32 mouse cellular contexts compared by ENCODE assay signal in genomic region chr1:172567758-172568157, GRCm38 (mm10). TPM values are rescaled to one million over a fixed set of nuclear protein-coding genes. Genes with fewer than 3 reads are reported as not detected.
DNase-seq lines count a peak whose midpoint lies in the region; ATAC-seq and TF ChIP-seq lines count a peak whose summit lies in the region.
"Had no signal": no experiment of that assay in that cellular context is flagged by ENCODE, and none has a peak within 500 bp of the region (broad histone marks: within the 10 kb centered on the region; RNA-seq: fewer than 3 reads in every experiment).

No protein-coding gene starts in this region.

- TF ChIP-seq CTCF in lung, embryonic 14.5 days (IDR thresholded peaks at IDR 0.05; ENCODE audit: low read depth) = no peak
- no peak for TF ChIP-seq CTCF in lung, adult 2 months (IDR thresholded peaks at IDR 0.05; ENCODE audit: insufficient read depth, low read length)

- H3K27me3 ChIP-seq in lung, embryonic 14.5 days (ENCODE audit: insufficient read depth, low read length) = peaks cover 11% of the 10 kb centered on the region; the same call in 1 of the 2 replicates
- H3K27me3 ChIP-seq in myocyte (ENCODE audit: control insufficient read depth, insufficient read depth, insufficient read length) = no peaks in the 10 kb centered on the region

- H3ac ChIP-seq in myocyte (ENCODE audit: control insufficient read depth, insufficient read length) = no peak overlapping the region

- no peak overlapping the region for H3K9ac ChIP-seq in lung, embryonic 14.5 days
- H3K9ac ChIP-seq: forebrain, embryonic 12.5 days; forebrain, embryonic 15.5 days; heart, embryonic 12.5 days; heart, embryonic 15.5 days; hindbrain, embryonic 13.5 days had no signal

- no peaks in the 10 kb centered on the region for H3K4me1 ChIP-seq in lung, embryonic 14.5 days (ENCODE audit: insufficient read depth)
- H3K4me1 ChIP-seq in lung, adult 2 months (ENCODE audit: control insufficient read depth, insufficient read depth, low read length) = no peaks in the 10 kb centered on the region
- H3K4me1 ChIP-seq: heart, embryonic 12.5 days had no signal

- no peak overlapping the region for H3K4me3 ChIP-seq in lung, embryonic 14.5 days (ENCODE audit: low read depth, low read length)
- H3K4me3 ChIP-seq in lung, adult 2 months (replicated peaks; ENCODE audit: extremely low read depth, low read depth, low read length) = no peak overlapping the region
- no peak overlapping the region for H3K4me3 ChIP-seq in myocyte
- H3K4me3 ChIP-seq: erythroblast, embryonic 14.5 days; forebrain, embryonic 12.5 days; forebrain, embryonic 15.5 days; heart, embryonic 12.5 days; heart, embryonic 15.5 days; hindbrain, embryonic 10.5 days; hindbrain, embryonic 13.5 days had no signal

- no peaks in the 10 kb centered on the region for H3K36me3 ChIP-seq in lung, embryonic 14.5 days (ENCODE audit: insufficient read depth)
- no peaks in the 10 kb centered on the region for H3K36me3 ChIP-seq in myocyte (ENCODE audit: control insufficient read depth, insufficient read depth)
- H3K36me3 ChIP-seq: forebrain, embryonic 12.5 days; forebrain, embryonic 15.5 days; G1E; heart, embryonic 12.5 days; heart, embryonic 15.5 days; hindbrain, embryonic 10.5 days; hindbrain, embryonic 13.5 days had no signal

- H3K4me2 ChIP-seq in lung, embryonic 14.5 days = no peak overlapping the region
- H3K4me2 ChIP-seq in myocyte (ENCODE audit: low read depth) = no peak overlapping the region
- H3K4me2 ChIP-seq: forebrain, embryonic 12.5 days; forebrain, embryonic 15.5 days; heart, embryonic 12.5 days; heart, embryonic 15.5 days; hindbrain, embryonic 13.5 days had no signal

- no peaks in the 10 kb centered on the region for H3K79me2 ChIP-seq in myocyte (ENCODE audit: control insufficient read depth, insufficient read depth)

- ATAC-seq in lung, embryonic 14.5 days (ENCODE audit: insufficient read depth) = no peak
- ATAC-seq: forebrain, embryonic 15.5 days; hindbrain, embryonic 16.5 days had no signal

- 24% methylated on average over 4 of the region's 4 CpGs for WGBS in lung, embryonic 14.5 days
- WGBS in lung, adult 2 months = 46% methylated on average over 4 of the region's 4 CpGs

- no peak for TF ChIP-seq POLR2A in lung, adult 2 months (IDR thresholded peaks at IDR 0.05; ENCODE audit: borderline replicate concordance, extremely low read depth, low read depth, low read length)
- no peak for TF ChIP-seq POLR2A in myocyte (IDR thresholded peaks at IDR 0.05; ENCODE audit: insufficient read length, low read depth)

- peak; percentile 18 for DNase-seq in embryo, embryonic 11 days
- DNase-seq in embryo, embryonic 10 days (ENCODE audit: low spot score) = no peak
- peak; percentile 36 for DNase-seq in lung, embryonic 14.5 days
- no peak for DNase-seq in lung, adult 2 months
- DNase-seq in MN1 (ENCODE audit: low spot score) = peak; percentile 58
- DNase-seq in layer of hippocampus, adult 18-20 months (ENCODE audit: low spot score in 2 of 2) = no peak
- DNase-seq: adrenal gland, adult 2 months; adrenal gland, postnatal 14 days; B cell, adult 2 months; cerebellum, adult 11 months; cerebellum, adult 2 months; cerebellum, adult 9-11 months; cerebellum, postnatal 25 days; gastrocnemius, postnatal 25 days; heart, adult 18-20 months; heart, postnatal 10 days; heart, postnatal 36 days had no signal

- H3K27ac ChIP-seq in lung, embryonic 14.5 days (ENCODE audit: low read depth) = no peak overlapping the region
- H3K27ac ChIP-seq: forebrain, embryonic 12.5 days; forebrain, embryonic 15.5 days; heart, embryonic 15.5 days; hindbrain, embryonic 10.5 days; hindbrain, embryonic 13.5 days had no signal

- no peaks in the 10 kb centered on the region for H3K9me3 ChIP-seq in lung, embryonic 14.5 days (ENCODE audit: low read depth, low read length)
- H3K9me3 ChIP-seq: forebrain, embryonic 12.5 days; forebrain, embryonic 15.5 days; heart, embryonic 12.5 days; heart, embryonic 15.5 days; hindbrain, embryonic 10.5 days; hindbrain, embryonic 13.5 days had no signal

TF ChIP-seq in myocyte, 11 proteins besides CTCF, POLR2A, EP300 and RAD21:
- TF ChIP-seq SRF (IDR thresholded peaks at IDR 0.05; ENCODE audit: control insufficient read depth, insufficient read length, low read depth) (peak; percentile 47), REST (IDR thresholded peaks at IDR 0.05; ENCODE audit: insufficient read depth, insufficient read length) (no peak)

RNA-seq across cellular contexts. Expression of gene Vsig8, which starts 12.0 kb away (rescaled TPM):
- polyA plus RNA-seq in lung, embryonic 14.5 days (2014; fragmentation: Nextera tagmentation; extraction: Ambion mirVana) = 0.24 TPM in 1 of 2 replicates, not detected in the other
- polyA plus RNA-seq in lung, adult 2 months (2012; rRNA removed) = 0.37 and 12.5 TPM in 2 replicates
- not detected for polyA plus RNA-seq in myocyte (2012; fragmentation: generic; extraction: Trizol)
- under 1 TPM; 0.27 to 0.43 TPM for total RNA-seq in layer of hippocampus, adult 18-20 months (2021)
- total RNA-seq: adrenal gland, postnatal 14 days; common myeloid progenitor, adult 5-6 weeks; G1E; gastrocnemius, adult 8-10 months; gastrocnemius, postnatal 25 days; heart, adult 18-20 months; heart, postnatal 36 days had no signal
- polyA plus RNA-seq: embryonic facial prominence, embryonic 11.5 days; erythroblast, embryonic 14.5 days; G1E; hindbrain, embryonic 10.5 days had no signal

RNA-seq across cellular contexts. Expression of gene Slamf8, which starts 22.6 kb away (rescaled TPM):
- polyA plus RNA-seq in lung, embryonic 14.5 days (2014; fragmentation: Nextera tagmentation; extraction: Ambion mirVana) = not detected in 2 replicates
- 2.0 and 2.9 TPM in 2 replicates for polyA plus RNA-seq in lung, adult 2 months (2012; rRNA removed)
- not detected for polyA plus RNA-seq in myocyte (2012; fragmentation: generic; extraction: Trizol)
- total RNA-seq in layer of hippocampus, adult 18-20 months (2021) = not detected
- total RNA-seq: adrenal gland, postnatal 14 days; common myeloid progenitor, adult 5-6 weeks; gastrocnemius, adult 8-10 months; heart, postnatal 10 days had no signal
- polyA plus RNA-seq: embryonic facial prominence, embryonic 11.5 days; erythroblast, embryonic 14.5 days; forebrain, embryonic 12.5 days; forebrain, embryonic 15.5 days; G1E; heart, embryonic 12.5 days; heart, embryonic 15.5 days; hindbrain, embryonic 10.5 days; hindbrain, embryonic 13.5 days; hindbrain, embryonic 16.5 days had no signal

RNA-seq across cellular contexts. Expression of gene Fcrl6, which starts 34.6 kb away (rescaled TPM):
- not detected in 2 replicates for polyA plus RNA-seq in lung, embryonic 14.5 days (2014; fragmentation: Nextera tagmentation; extraction: Ambion mirVana)
- not detected in 2 replicates for polyA plus RNA-seq in lung, adult 2 months (2012; rRNA removed)
- polyA plus RNA-seq in myocyte (2012; fragmentation: generic; extraction: Trizol) = not detected
- not detected for total RNA-seq in layer of hippocampus, adult 18-20 months (2021)
- total RNA-seq: adrenal gland, adult 2 months; adrenal gland, postnatal 14 days; adrenal gland, postnatal 4 days; CH12.LX; common myeloid progenitor, adult 5-6 weeks; G1E; gastrocnemius, adult 8-10 months; gastrocnemius, postnatal 25 days; heart, adult 18-20 months; heart, postnatal 10 days; heart, postnatal 36 days had no signal
- polyA plus RNA-seq: adrenal gland, adult 2 months; erythroblast, embryonic 14.5 days; forebrain, embryonic 15.5 days; G1E; heart, embryonic 12.5 days; heart, embryonic 15.5 days; hindbrain, embryonic 10.5 days; hindbrain, embryonic 13.5 days had no signal

RNA-seq across cellular contexts. Expression of gene Cfap45, which starts 47.2 kb away (rescaled TPM):
- 4.2 and 5.1 TPM in 2 replicates for polyA plus RNA-seq in lung, embryonic 14.5 days (2014; fragmentation: Nextera tagmentation; extraction: Ambion mirVana)
- 7.1 and 7.3 TPM in 2 replicates for polyA plus RNA-seq in lung, adult 2 months (2012; rRNA removed)
- polyA plus RNA-seq in myocyte (2012; fragmentation: generic; extraction: Trizol) = not detected
- 1 to 10 TPM; 3.4 to 4.0 TPM for total RNA-seq in layer of hippocampus, adult 18-20 months (2021)
- total RNA-seq: CH12.LX; gastrocnemius, adult 8-10 months; gastrocnemius, postnatal 25 days had no signal
- polyA plus RNA-seq: G1E had no signal

Comparison
In these comparisons a context has a peak if more than half of its experiments do, and no peak if none do; other contexts are left out.
1. DNase-seq: peak in embryo, embryonic 11 days (single experiment), lung, embryonic 14.5 days (single experiment) and MN1 (single experiment); none in embryo, embryonic 10 days (single experiment), lung, adult 2 months (single experiment) and layer of hippocampus, adult 18-20 months (0 of 2).